Mouse (Mus musculus): ENCODE measurements around the gene Mrps9. TPM values are rescaled to one million over a fixed set of nuclear protein-coding genes. Genes with fewer than 3 reads are reported as not detected.

Mrps9 gene
- 28.0 and 29.2 TPM in 2 replicates for polyA plus RNA-seq (2015; fragmentation: Nextera tagmentation; extraction: Ambion mirVana)

DNA sequence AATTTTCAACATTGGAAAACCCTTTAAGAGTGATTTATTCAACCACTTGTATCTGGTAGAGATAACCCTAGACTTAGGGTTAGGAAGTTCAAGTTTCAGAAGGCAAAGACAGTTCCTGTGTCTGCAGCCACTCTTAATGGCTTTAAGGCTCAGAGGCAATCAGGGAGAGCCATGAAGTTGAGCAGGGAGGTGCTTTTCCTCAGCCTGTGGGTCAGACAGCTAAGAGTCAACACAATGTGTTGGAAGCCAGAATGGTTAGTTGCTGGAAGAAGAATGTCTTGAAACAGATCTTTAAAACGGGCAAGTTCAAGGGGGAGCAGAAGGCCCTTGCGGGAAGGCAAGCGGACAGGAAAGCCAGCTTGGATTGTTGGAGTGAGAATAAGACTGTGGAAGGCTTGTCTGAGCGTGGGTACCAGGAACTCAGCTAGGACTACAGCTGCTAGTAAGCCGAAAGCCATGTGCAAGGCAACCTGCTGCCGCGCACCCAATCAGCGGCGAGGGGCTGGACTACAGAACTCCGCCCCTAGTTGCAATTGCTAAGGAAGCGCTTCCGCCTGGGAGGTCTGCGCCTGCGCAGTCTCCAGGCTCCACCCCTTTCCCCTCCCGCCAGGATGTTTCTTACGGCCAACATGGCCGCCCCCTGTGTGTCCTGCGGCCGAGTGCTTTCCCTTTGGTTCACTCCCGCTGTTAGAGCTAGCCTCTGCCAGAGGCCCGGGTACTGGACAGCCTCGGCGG lies at the start of gene Mrps9:
Mrps9 (plus strand) TSS at position 571 of the 735 bp plus-strand sequence.

DNA sequence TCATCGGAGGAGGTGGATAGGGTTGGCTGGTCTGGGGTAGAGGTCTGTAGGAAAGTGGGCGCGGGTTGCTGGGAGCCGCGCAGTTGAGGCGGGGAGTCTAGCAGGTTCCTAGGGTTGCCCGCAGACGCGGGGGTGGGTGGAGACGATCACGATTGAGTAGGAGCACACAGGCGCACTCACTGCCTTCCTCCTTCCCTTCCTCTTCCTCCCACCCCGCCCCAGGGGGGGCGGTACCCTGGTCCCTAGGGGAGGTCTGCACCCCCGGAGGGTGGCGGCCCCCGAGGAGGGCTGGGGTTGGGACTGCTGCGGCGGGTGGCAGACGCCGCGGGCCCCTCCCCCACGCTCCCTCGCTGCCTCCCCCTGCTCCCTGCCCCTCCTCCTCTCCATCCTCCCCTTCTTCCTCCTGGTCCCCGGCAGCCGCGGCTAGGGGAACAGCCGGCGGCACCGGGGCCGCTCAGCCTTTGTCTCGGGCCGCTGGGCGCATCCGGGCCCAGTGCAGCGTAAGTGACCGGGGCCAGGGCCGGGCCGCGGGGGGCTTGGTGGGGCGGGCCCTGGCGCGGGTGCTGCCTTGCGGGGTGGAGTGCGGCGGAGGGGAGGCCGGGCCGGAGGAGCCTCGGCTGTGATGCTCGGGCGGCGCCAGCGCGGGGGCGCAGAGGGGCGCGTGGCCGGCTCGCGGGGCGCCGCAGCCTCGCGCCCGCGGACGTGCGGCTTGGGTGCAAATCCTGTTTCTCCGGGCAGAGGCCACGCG lies 101.9 kb downstream of the Mrps9 start, which contains the start of gene Gpr45:
Gpr45 (plus strand) TSS at position 139 of the 748 bp plus-strand sequence.

Other genes with a start within 250 kb of the Mrps9 start
- gene Pou3f3, start 155.5 kb upstream of the Mrps9 start, polyA plus RNA-seq (2015; fragmentation: Nextera tagmentation; extraction: Ambion mirVana), result 0.02 and 0.11 TPM in 2 replicates
- 1.1 and 1.4 TPM in 2 replicates for gene Gpr45, start 101.6 kb downstream of the Mrps9 start, polyA plus RNA-seq (2015; fragmentation: Nextera tagmentation; extraction: Ambion mirVana)
- 5.2 and 5.8 TPM in 2 replicates for gene Tgfbrap1, start 247.4 kb downstream of the Mrps9 start, polyA plus RNA-seq (2015; fragmentation: Nextera tagmentation; extraction: Ambion mirVana)
- gene AI597479, start 247.5 kb downstream of the Mrps9 start, polyA plus RNA-seq (2015; fragmentation: Nextera tagmentation; extraction: Ambion mirVana), result 13.3 and 13.6 TPM in 2 replicates